Mouse (Mus musculus) cerebellum, adult 11 months (tissue): ENCODE results near the gene Gm3033.
"Not testable (repeated sequence)": the region's sequence is repeated elsewhere in the genome, so short reads cannot be mapped to it uniquely, and the experiment has no call there.

Experiments
- DNase-seq: peaks from one replicate; pipeline ENCODE4 v3.0.0; 2022

Gm3033 gene

DNA sequence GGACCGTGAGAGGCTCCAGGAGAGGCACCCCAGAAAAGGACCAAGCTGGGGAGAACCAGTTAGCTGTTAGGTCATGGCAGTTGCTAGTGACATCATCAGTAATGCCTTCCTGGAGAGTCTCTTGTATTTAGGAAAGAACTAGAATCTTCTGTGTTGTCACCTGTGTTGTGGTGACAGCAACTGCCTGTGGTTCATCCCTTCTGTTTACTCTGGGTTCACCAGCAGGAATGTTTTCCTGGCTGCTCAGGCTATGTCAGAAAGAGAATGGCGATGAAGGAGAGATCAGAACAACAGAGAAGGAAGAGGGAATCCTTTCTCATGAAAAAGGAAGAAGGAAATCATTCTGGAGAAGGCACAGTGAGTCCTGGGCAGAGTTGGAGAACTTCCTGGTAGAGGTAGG lies at the start of gene Gm3033:
TSS of gene Gm3033 (plus strand) at position 301 of the 400 bp plus-strand sequence.
- DNase-seq: not testable (repeated sequence)

DNA sequence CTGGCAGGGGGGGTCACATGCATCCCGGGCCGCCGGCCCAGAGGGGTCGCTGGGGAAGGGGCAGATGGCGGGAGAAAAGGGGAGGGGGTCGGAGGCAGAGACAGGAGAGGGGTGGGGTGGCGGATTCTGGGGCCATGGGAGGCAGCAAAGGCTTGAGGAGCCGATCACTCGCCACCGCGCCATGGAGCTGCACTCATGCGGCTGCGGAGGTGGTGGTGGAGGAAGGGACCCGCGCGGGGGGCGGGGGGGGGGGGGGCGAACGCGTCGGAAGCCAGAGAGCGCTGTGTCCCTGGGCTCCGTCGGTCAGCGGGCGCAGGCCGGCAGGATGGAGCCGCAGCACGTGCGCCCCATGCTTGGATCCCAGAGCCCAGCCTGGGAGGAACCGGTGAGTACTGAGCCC lies 36.3 kb upstream of the Gm3033 start, which contains the start of gene Gm3002:
TSS of gene Gm3002 (plus strand) at position 301 of the 400 bp plus-strand sequence.
- not testable (repeated sequence) for DNase-seq

DNA sequence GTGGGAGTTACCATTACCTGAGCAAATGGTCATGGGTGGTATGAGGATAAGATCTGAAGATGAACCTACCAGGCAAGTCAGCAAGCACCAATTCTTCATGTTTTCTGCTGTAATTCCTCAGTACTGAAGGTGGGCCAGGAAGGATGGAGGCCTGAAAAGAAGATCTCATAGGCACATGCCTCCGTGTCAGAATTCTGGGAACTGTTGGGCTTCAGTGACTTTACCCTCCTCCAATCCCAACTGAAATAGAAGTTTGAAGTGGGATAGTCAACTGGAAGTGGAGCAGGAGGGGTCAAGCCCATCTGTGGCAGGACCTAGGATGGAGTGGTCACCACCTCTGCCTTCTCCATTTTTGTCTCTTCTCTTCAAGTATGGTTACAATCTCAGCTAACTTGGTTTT lies 37.8 kb downstream of the Gm3033 start, which contains the start of gene Gm2916:
TSS of gene Gm2916 (plus strand) at position 301 of the 400 bp plus-strand sequence.
- DNase-seq: not testable (repeated sequence)
